Mouse (Mus musculus): ENCODE measurements around the gene Vezt.
A peak's percentile ranks its signal among the peaks of the same experiment; 100 is the strongest.

The Vezt gene

DNA sequence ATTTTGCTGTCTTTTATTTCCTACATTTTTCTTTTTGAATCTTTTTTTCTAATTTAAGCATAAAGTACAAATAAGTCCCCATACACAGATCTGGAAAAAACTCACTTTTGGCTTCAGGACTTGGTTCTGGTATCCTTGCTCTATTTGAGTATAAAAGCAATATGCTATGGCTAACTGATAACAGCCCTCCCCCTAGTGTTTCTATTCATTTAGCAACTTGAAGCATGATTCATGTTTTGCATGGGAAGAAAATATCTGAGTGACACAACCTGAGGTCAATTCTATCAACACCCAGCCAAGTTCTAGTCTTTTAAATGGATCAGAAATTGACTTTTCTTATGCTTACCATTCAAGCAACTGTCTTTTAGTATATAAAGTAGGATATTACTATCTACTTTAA lies 68.1 kb downstream of the Vezt start:
- DNase-seq (ENCODE audit: low read depth, low spot score) = no peak

DNA sequence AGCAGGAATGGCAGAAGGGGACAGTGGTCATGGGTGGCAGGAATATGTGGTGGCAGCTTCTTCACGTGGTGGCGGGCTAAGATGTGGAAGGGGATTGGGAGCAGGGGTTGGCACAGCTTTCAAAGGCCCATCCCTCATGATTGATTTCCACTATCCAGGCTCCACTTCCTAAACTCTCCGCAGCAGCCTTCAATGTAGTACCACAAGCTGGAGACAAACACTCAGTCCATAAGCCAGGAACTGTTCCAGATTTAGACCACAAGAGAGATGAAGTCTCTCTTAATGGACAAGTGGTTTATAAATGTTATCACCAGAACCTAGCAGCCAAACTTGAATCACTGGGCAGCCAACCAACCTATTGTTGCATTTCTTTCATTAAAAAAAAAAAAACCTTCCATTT lies 81.6 kb downstream of the Vezt start:
- no peak for DNase-seq (ENCODE audit: low read depth, low spot score)

DNA sequence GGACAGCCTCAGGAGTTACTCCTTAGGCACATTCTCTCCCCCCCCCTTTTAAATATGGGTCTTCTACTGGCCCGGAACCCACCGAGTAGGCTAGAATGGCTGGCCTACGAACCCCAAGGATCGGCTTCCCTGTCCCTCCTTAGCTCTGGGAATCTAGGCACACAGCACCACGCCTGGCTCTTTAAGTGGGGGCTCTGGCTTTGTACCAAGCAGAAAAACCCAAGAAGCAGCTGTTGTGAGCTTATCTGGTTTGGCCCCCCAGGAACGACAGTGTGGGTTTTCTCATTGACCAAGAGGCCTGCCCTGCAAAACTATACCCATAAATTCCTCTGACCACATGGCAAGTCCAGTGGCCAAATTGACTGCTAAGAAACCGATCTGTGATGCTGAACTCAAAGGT lies 82.1 kb downstream of the Vezt start:
- no peak for DNase-seq (ENCODE audit: low read depth, low spot score)

DNA sequence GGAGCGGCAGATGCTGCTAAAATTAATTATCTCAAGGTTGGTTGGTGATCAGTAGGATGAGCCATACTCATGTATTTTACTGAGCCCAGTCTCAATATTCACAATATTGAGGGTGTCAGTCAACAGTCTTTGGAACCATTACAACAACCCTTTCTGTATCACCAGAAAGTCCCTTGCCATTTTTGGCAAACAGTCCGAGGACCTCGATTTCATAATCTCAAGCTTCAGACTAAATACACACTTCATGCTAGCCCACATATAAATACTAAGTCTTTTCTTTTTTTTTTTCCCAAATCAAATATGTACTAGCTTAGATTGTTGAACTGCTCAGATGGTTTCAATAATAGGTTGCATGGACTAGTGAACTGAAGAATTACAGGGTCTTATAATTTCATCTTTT lies 84.6 kb downstream of the Vezt start:
- no peak for DNase-seq (ENCODE audit: low read depth, low spot score)

DNA sequence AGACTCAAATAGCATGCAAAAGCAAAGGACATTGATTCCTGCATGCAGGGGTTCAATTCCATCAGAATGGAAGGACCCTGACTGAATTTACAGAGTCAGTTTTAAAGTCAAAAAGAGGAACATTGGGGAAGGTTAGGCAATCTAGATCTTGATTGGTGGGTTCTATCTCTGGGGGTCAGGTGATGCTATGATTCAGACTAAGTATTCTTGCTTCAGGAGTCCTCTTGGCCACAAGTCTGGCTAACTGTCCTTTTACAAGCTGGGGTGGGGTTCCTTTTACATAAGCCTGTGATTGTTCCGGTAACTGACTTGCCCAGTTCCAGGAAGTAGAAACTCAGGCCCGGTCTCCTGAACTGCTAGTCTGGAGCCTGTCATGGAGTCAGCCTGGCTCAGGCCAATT lies 85.7 kb downstream of the Vezt start:
- no peak for DNase-seq (ENCODE audit: low read depth, low spot score)

DNA sequence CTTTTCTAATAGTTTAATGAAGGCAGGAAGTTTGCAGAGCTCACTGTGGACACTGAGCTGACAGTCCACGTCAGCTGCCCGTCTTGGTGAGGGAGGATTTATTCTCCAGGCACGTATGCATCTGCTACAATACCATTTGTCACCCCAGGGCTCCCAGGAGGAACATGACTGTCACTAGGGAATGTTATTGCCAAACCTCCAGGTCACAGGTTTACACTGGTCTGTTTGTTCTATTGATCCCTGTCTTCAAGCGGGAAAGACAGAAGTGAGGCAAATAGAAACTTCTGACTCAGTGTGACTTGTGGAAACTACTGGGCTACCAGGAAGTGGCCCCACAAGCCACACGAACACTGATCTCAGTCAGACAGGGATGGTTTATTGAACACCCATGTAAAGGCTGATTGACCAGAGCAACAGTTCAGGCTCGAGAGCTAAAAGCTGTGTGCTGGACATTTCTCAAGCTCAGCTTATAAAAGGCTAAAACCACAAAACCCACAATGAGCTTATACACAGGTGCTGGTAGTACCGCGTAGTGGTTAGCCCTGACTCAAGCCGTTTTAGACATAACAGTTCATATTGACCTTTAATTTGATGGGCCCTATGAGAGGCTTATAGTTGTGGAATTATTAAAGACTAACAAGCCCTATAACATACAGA lies 89.6 kb downstream of the Vezt start:
- DNase-seq (ENCODE audit: low read depth, low spot score) = peak; percentile 41

DNA sequence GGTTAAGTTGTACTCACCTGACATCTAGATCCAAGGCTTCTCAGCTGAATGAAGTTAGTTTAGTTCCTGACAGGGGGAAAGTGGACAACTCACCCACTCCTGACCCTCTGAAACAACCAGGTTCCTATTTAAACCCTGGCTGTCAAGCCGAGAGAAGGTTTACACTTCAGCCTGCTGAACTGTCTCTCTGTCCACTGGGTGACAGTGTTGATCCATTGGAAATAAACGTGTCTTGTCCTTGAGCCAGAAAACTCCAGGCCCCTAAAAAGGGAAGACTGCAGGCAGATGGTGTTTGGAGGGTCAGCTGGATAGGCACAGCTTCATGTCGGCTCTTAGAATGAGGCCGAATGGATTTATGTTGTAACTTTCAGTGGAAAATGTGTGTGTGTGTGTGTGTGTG lies 90.3 kb downstream of the Vezt start:
- peak; percentile 39 for DNase-seq (ENCODE audit: low read depth, low spot score)

DNA sequence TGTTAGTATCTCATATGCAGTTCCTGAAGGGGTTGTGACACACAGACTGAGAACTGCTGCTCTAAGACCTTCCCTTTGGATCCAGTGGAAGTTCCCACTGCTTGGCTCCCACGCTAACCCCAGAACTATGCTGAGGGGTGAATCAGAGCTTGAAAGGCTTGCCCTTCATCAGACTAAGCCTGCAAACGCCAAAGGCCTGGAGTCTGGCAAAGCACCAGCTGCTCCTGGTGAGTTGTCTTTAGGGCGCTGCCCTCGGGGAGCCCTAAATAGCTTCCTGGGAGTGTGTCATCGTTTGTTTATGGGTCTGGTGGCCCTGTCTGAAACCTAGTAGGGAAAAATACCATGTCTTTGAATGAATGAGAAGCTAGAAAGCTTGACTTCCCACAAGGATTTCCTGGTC lies 91.4 kb downstream of the Vezt start:
- no peak for DNase-seq (ENCODE audit: low read depth, low spot score)

DNA sequence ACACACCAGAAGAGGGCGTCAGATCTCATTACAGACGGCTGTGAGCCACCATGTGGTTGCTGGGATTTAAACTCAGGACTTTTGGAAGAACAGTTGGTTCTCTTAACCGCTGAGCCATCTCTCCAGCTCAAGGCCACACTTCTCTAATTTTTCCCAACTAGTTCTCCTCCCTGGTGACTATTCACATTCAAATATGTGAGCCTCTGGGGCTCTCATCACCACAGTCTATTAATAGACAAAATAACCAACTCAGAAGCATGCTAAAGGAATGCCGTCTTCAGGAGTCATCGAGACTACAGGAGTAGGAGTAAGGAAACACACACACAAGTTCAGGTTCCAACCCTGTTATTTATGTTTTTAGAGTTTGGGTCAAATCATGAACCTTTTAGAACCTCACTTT lies 95.3 kb downstream of the Vezt start:
- DNase-seq (ENCODE audit: low read depth, low spot score) = no peak

DNA sequence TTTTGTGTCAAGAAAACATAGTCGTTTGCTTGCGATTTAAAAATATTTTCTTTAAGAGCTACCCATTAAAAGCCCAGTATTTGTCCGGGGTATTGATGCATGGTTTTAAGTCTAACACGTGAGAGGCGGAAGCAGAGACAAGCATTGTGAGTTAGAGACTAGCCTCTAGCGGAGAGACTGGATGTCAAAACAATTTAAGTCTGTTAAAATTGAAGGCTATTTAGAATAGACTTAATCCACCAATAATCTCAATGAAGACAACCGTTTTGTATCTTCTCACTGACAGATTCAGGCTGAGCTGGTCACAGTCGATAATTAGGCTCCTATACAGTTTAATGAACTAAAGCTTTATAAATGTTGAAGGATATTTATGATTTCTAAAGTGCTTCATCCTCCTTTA lies 95.9 kb downstream of the Vezt start:
- no peak for DNase-seq (ENCODE audit: low read depth, low spot score)

DNA sequence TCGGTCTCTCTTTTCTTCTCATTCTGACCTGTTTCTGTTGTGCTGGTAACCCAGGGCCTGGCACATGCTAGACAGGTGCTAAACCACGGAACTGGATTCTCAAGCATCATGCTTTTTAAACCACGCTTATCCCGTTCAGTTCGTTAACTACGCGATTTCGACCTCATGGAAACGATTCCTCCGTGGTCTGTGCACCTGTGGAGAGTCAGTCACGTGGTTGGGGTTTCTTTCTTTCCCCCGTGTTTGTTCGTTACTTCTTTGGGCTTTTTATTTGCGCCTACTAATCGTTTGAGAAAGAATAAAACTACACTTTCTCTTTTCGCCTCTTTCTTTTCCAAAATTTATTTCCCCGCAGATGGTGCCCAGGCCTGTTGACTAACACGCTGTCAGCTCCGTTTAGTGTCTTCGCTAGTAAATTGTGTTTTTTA lies 96.8 kb downstream of the Vezt start:
- no peak for DNase-seq (ENCODE audit: low read depth, low spot score)

DNA sequence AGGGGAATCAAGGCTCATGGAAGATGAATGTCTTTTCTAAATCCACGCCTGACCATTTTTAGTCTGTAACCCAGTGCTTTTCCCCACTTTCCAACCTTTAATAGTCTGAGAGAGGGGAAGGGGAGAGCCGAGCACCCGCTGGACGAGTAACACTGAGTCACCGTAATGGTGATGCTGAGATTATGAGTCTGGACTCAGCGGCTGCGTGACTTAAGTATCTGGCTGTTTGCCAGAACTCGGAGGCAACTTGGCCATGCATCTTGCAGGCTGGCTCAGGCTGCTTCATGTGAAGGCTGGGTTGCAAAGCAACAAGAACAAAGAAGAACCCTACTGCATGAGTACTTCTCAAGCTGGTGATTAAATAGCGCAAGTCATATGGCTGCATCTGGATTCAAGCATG lies 101.6 kb downstream of the Vezt start:
- peak; percentile 28 for DNase-seq (ENCODE audit: low read depth, low spot score)

DNA sequence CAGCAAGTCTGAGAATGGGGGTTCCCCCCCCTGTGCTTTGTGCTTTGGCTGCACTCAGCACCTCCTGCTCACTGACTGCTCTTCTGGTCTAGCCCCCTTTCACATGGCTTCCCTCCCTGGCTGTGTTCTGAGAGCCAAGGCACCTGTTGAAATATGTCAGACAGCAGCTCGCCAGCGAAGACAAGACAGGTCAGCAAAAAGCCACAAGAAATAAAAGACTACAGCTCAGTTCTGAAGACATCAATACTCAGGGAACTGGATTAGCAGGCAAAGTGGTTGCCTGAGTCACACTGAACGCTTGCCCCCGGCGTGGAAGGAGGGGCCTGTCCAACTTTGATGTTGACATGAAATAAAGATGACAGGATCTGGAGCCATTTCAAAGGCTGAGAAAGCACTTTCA lies 102.8 kb downstream of the Vezt start:
- DNase-seq (ENCODE audit: low read depth, low spot score) = peak; percentile 27

DNA sequence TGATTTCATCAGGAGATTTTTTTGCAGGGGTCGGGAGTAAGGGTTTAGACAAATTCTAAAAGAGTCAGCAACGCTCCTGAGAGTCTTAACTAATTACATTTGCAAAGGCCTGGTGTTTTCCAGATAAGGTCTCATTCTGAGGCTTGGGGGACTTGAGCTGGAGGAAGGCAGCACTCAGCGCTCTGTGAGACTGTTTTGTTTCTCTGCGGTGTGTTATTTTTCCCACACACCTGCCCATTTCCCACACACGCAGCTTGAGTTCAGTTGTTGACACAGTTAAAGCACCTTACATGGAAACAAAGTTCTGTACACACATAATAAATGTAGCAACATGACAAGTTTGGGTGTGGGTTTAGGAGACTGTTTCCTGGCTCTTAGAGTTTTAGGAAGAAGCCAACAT lies 103.6 kb downstream of the Vezt start:
- no peak for DNase-seq (ENCODE audit: low read depth, low spot score)

DNA sequence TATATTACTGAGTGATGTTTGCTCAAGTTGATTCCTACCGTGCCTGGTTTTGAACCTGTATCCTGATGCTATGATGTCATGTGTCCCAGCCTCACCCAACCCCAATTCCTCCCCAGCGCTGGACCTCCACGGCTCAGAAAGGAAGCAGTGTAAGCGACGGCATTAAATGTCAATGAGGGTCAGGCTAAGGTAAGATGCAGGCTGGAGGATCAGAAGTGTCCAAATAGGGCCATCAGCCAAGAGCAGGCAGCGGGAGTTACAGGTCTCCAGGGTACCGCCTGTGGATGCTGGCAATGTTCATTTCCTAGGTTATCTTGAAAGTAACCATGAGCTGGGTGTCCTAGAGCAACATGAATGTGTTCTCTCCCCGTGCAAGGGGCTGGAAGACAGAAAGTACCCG lies 104.2 kb downstream of the Vezt start:
- DNase-seq (ENCODE audit: low read depth, low spot score) = no peak

DNA sequence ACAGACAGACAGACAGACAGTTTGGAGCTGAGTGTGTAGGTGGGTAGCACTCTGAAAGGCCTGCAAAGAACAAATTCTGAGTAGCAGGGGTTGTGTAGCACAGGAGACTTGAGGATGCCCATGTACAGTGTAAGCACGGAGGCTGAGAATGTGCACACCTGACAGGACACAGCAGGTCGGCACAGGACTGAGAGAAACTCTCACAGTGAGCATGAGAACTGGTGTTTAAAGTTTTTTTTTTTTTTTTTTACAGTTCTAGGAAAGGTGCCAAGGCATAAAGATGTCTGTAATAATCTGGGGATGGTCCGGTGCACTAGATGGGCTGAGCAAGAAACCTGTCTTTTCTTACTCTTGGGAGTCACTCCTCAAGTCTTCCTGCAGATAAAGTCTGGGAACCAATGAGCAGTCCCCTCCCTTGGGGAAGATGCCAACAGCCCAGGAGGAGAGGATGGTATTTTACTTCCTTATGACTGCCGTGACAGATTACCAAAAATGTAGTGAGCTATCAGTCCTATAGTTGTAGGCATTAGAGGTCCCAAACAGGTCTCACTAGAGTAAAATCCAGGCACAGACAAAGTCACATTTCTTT lies 105.3 kb downstream of the Vezt start:
- DNase-seq (ENCODE audit: low read depth, low spot score) = no peak

DNA sequence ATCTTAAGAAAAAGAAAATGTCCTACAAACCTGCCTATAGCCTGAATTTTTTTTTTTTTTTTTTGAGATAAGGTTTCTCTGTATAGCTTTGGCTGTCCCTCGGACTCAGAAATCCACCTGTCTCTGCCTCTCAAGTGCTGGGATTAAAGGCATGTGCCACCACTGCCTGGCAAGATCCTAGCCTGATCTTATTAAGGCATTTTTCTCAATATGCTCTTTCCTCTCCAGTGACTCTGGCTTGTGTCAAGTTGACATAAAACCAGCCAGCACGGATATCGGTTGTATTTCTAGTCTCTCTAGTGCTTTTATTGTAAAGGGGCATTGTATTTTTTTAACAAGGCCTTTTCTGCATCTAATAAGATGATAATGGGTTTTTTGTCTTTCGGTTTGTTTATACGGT lies 111.0 kb downstream of the Vezt start:
- DNase-seq (ENCODE audit: low read depth, low spot score) = no peak

DNA sequence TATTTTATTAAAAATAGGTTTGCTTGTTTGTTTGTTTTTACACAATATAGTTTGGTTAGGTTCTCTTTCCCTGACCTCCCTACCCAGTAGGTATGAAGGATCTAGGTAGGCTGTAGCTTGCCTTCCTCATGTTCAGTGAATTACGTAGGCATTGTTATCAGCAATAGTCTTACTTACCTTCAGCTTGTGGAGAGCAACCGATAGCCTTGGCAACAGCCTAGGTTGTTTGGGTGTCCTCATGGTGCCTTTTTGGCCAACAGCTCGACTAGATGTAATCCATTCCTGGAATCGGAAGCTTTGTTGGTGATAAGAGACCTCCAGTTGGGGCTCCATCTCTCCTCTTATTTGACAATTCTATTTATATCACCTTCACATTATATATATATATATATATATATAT lies 114.5 kb downstream of the Vezt start:
- no peak for DNase-seq (ENCODE audit: low read depth, low spot score)

DNA sequence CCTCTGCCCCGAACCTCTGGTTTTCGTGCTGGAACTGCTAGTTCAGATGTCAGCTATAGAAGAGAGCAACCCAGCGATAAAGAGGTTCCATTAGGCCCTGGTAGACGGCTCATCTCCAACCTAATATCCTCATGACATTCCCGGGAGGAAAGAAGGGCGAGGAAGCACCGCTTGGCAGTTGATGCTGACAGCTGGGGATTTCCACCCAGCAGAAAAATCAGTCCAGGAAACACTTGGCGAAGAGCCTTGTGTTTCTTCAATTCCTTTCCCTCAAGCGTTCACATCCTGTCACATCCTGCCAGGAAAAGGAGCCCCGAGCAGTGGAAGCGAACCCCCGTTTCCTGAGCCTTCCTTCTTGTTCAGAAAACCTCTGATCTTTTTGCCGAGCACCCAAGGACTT lies 116.4 kb downstream of the Vezt start:
- no peak for DNase-seq (ENCODE audit: low read depth, low spot score)

DNA sequence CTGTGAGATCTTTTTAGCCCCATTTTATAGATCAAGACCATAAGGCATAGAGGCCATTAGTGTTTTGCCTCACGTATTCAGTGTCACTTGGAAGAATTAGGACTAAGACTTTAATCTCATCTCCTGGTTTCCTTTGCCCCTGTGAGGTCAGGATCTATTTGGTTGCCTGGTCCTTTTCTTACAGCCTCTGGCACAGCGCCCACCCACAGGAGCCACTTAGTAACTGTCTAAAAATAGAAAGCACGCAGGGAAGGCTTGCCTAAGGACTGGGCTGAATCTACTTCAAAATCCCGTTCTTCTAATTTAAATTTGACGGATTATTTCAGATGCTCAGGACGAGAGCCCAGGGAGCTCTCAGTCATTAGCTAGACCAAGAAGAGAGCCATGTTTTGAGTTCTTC lies 116.9 kb downstream of the Vezt start:
- no peak for DNase-seq (ENCODE audit: low read depth, low spot score)

DNA sequence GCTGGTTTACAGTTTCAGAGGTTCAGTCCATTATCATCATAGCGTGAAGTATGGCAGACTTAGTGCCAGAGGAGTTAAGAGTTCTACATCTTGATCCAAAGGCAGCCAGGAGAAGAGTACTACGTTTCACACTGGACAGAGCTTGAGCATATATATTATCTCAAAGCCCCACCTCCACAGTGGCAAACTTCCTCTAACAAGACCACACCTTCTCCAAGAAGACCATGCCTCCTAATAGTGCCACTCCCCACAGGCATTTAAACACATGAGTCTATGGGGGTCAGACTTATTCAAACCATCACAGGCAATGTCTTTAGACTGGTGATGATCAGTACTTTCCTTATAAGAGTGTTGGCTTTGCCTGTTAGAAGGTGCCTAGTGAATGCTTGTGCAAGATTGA lies 117.5 kb downstream of the Vezt start:
- no peak for DNase-seq (ENCODE audit: low read depth, low spot score)

DNA sequence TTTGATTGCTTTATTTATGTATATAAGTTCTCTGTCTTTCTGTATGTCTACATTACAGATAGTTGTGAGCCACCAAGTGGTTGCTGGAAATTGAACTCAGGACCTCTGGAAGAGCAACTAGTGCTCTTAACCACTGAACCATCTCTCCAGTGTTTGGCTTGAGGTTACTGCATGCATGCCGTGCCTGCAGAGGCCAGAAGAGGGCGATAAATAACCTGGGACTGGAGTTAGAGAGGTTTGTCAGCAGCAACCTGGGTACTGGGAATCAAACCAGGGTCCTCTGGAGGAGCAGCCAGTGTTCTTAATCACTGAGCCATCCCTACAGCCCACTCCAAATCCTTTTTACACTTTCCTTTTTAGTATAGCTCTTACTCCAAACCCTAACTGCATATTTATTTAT lies 118.8 kb downstream of the Vezt start:
- DNase-seq (ENCODE audit: low read depth, low spot score) = no peak

DNA sequence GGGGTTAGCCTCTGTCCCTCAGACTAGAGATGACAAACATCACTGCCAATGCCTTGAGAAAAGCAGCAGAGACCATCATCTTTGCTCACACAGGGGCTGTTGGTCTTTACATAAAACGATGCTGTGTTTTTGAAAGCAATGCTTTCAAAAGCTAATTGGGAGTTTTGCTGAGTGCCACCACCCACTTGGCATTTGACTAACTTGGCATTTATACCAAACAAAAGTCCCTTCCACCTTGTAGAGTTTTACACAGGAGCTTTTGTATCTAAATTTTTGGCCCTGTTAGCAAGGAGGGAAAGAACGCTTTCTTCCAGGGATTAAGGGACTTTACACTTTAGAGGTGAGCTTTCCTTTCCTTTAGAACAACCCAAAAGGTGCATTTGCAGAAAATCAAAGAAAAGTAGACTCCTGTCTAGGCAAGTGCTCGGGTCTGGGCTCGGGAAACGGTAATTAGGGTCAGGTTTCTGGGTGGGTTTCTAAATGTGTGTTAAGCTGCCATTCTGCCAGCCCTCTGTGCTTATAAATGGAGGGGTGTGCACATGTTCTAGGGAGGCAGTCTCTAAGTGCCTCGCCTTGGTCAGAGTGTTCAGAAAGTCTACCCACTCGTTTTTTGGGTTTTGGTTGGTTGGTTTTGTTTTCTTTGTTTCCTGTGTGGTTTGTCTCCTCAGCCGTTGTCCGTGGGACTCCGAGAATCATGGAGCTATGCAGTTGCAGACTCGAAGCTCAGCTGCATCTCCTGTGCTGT lies 119.9 kb downstream of the Vezt start:
- DNase-seq (ENCODE audit: low read depth, low spot score) = no peak

All from mesoderm, embryonic 11.5 days (tissue).